Mouse (Mus musculus) ES-Bruce4 (cell line): ENCODE results near the gene Stk4.

ENCODE experiments used
- CTCF ChIP-seq: IDR thresholded peaks from one replicate; pipeline ENCODE4 v1.8.1; 2011; ENCODE audit warnings: low read depth, low read length
- EP300 ChIP-seq: IDR thresholded peaks from 2 replicates; pipeline ENCODE4 v1.6.1; 2011; ENCODE audit warnings: low read depth, low read length; ENCODE audit not compliant: insufficient read depth
- POLR2A ChIP-seq: IDR thresholded peaks from one replicate; pipeline ENCODE4 v1.8.1; 2011; ENCODE audit warnings: low read length; ENCODE audit not compliant: insufficient read depth

GRCm38 (mm10) chr2:164123169-164123766 lies 53.1 kb downstream of the Stk4 start:
- TF ChIP-seq CTCF (no peak), POLR2A (no peak), EP300 (no peak)
